Mouse (Mus musculus) liver, embryonic 16.5 days (tissue): ENCODE results near the gene Fam20a. TPM values are rescaled to one million over a fixed set of nuclear protein-coding genes. Genes with fewer than 3 reads are reported as not detected.

Source experiments
- ATAC-seq: fragments of 200-750 bp; cut with Nextera tagmentation; 2 replicates; pipeline ENCODE4 v1.8.0; 2017; ENCODE audit warnings: low read depth, mild to moderate bottlenecking, moderate number of reproducible peaks, moderate library complexity
- H3K27ac ChIP-seq: fragments of 300-500 bp; sonication (generic); 2 replicates; pipeline ENCODE4 v1.5.1; 2014; ENCODE audit warnings: mild to moderate bottlenecking, low read length
- H3K27me3 ChIP-seq: fragments of 300-500 bp; sonication (generic); 2 replicates; pipeline ENCODE4 v1.6.1; 2014; ENCODE audit warnings: low read depth, low read length, mixed read lengths; ENCODE audit not compliant: control insufficient read depth, insufficient read depth
- H3K36me3 ChIP-seq: fragments of 300-500 bp; sonication (generic); 2 replicates; pipeline ENCODE4 v1.6.1; 2014; ENCODE audit warnings: mild to moderate bottlenecking; ENCODE audit not compliant: control insufficient read depth, insufficient read depth
- H3K4me1 ChIP-seq: fragments of 300-500 bp; sonication (generic); 2 replicates; pipeline ENCODE4 v1.6.1; 2014; ENCODE audit warnings: low read depth, low read length, mixed read lengths; ENCODE audit not compliant: control insufficient read depth
- H3K4me2 ChIP-seq: fragments of 300-500 bp; sonication (generic); 2 replicates; pipeline ENCODE4 v1.6.1; 2014; ENCODE audit warnings: low read depth, low read length, mixed read lengths
- H3K4me3 ChIP-seq: fragments of 300-500 bp; sonication (generic); 2 replicates; pipeline ENCODE4 v1.5.1; 2014; ENCODE audit warnings: low read depth, mild to moderate bottlenecking, low read length
- H3K9ac ChIP-seq: fragments of 300-500 bp; sonication (generic); 2 replicates; pipeline ENCODE4 v1.6.1; 2014; ENCODE audit warnings: low read depth, low read length
- H3K9me3 ChIP-seq: fragments of 300-500 bp; sonication (generic); replicated peaks from 2 replicates; pipeline ENCODE4 v1.6.1; 2016; ENCODE audit warnings: low read length; ENCODE audit not compliant: control insufficient read depth
- WGBS: fragments of 180-500 bp; shearing (Covaris S2); extraction: QIAGEN DNeasy Blood & Tissue Kit; methylation state at CpG from one replicate; pipeline ENCODE4 v1.1.7; 2014; ENCODE audit not compliant: insufficient replicate concordance; 5-methylcytosine and 5-hydroxymethylcytosine counted together
- polyA plus RNA-seq: library from polyadenylated mRNA; unstranded; fragments of >200 nt; fragmentation: Nextera tagmentation; extraction: Ambion mirVana; gene quantifications from 2 replicates; pipeline ENCODE4 v1.2.1, GENCODE M21; 2015

Fam20a gene
- polyA plus RNA-seq, 1 experiment from 2014 or later: 10.3 TPM

- no peaks in the 10 kb centered on the region for H3K27me3 ChIP-seq
- peaks cover 15% of the 10 kb centered on the region for H3K4me1 ChIP-seq
- peak overlapping the region; percentile 23; the same call in 1 of the 2 replicates for H3K9ac ChIP-seq
- H3K9me3 ChIP-seq: no peaks in the 10 kb centered on the region
- H3K36me3 ChIP-seq: no peaks in the 10 kb centered on the region
- no peak overlapping the region for H3K27ac ChIP-seq
- peak overlapping the region; percentile 4; the same call in 1 of the 2 replicates for H3K4me3 ChIP-seq
- no peak for ATAC-seq
- peak overlapping the region; percentile 50 for H3K4me2 ChIP-seq
- 24% methylated on average over 15 of the region's 15 CpGs for WGBS
Observed at GRCm38 (mm10) chr11:109622518-109623037, 99.5 kb downstream of the Fam20a start.

GRCm38 (mm10) chr11:109621183-109621582 is 100.9 kb downstream of the Fam20a start:
- no peak for ATAC-seq
- peaks cover 29% of the 10 kb centered on the region for H3K4me1 ChIP-seq
- WGBS: 8% methylated on average over 2 of the region's 2 CpGs

DNA sequence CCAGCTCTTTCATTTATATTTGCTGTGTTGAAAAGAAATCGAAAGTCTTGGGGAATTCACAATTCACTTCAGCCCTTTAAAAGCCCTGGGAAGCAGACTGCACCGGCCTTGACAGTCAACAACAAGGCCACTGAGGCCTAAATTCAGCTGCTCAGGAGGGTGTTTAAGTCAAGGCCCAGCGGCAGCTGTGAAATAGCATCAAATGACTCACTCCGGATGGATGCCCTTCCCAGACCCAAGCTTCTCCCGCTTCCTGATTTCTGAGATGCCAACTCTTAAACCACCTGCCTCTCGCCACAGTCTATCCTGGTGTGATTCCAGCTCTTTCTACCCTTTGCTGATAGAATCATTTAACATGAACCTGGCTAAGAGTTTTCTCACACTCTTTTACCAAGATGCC is 101.7 kb downstream of the Fam20a start:
- Histone ChIP-seq H3K9ac (no peak overlapping the region), H3K4me1 (peaks cover 37% of the 10 kb centered on the region)
- 81% methylated on average over 6 of the region's 6 CpGs for WGBS

More at GRCm38 (mm10) chr11:109621183-109621582, 100.9 kb downstream of the Fam20a start:
- Histone ChIP-seq H3K4me2 (no peak overlapping the region), H3K9me3 (no peaks in the 10 kb centered on the region), H3K36me3 (no peaks in the 10 kb centered on the region), H3K27ac (no peak overlapping the region), H3K27me3 (no peaks in the 10 kb centered on the region), H3K4me3 (no peak overlapping the region), H3K9ac (no peak overlapping the region)

More for the DNA sequence above, 101.7 kb downstream of the Fam20a start:
- Histone ChIP-seq H3K4me2 (no peak overlapping the region), H3K9me3 (no peaks in the 10 kb centered on the region), H3K4me3 (no peak overlapping the region), H3K27me3 (no peaks in the 10 kb centered on the region), H3K27ac (no peak overlapping the region), H3K36me3 (no peaks in the 10 kb centered on the region)
- ATAC-seq: no peak

Other genes with a start within 250 kb of the Fam20a start
- 3.2 and 3.8 TPM in 2 replicates for gene Arsg, start 248.9 kb downstream of the Fam20a start, polyA plus RNA-seq
- 32.0 and 33.4 TPM in 2 replicates for gene Slc16a6, start 248.7 kb downstream of the Fam20a start, polyA plus RNA-seq
- 23.6 and 24.0 TPM in 2 replicates for gene Wipi1, start 110.3 kb downstream of the Fam20a start, polyA plus RNA-seq
- gene Prkar1a, start 72.9 kb downstream of the Fam20a start, polyA plus RNA-seq: 109 and 112 TPM in 2 replicates
- 0.12 TPM in 1 of 2 replicates, not detected in the other for gene 1700012B07Rik, start 105.8 kb upstream of the Fam20a start, polyA plus RNA-seq